Mouse (Mus musculus): ENCODE results near the gene Olfr372. TPM values are rescaled to one million over a fixed set of nuclear protein-coding genes. Genes with fewer than 3 reads are reported as not detected.
"Not testable (repeated sequence)": the region's sequence is repeated elsewhere in the genome, so short reads cannot be mapped to it uniquely, and the experiment has no call there.

Olfr372 gene
- polyA plus RNA-seq, 1 experiment = not detected

GRCm38 (mm10) chr8:72084744-72085143 is 43.7 kb downstream of the Olfr372 start:
- TF ChIP-seq CTCF (conservative IDR thresholded peaks at IDR 0.05; ENCODE audit: insufficient read depth, insufficient read length, low read depth, low read length) (no peak), POLR2A (IDR thresholded peaks at IDR 0.05; ENCODE audit: low read depth, low read length) (no peak)
- DNase-seq = no peak
- 59% methylated on average over 5 of the region's 5 CpGs for WGBS
- Histone ChIP-seq H3K27ac (ENCODE audit: insufficient read depth, low read depth, low read length) (no peak overlapping the region), H3K4me3 (ENCODE audit: insufficient read depth, low read depth, low read length) (no peak overlapping the region), H3K4me1 (ENCODE audit: control insufficient read depth, insufficient read depth, low read length) (no peaks in the 10 kb centered on the region), H3K27me3 (replicated peaks; ENCODE audit: control insufficient read depth, insufficient read depth, low read length) (no peaks in the 10 kb centered on the region), H3K36me3 (ENCODE audit: control insufficient read depth, insufficient read depth, low read length) (no peaks in the 10 kb centered on the region)

GRCm38 (mm10) chr8:72087611-72088010 is 46.6 kb downstream of the Olfr372 start:
- H3K4me3 ChIP-seq (ENCODE audit: insufficient read depth, low read depth, low read length); DNase-seq; H3K27ac ChIP-seq (ENCODE audit: insufficient read depth, low read depth, low read length); H3K36me3 ChIP-seq (ENCODE audit: control insufficient read depth, insufficient read depth, low read length); H3K27me3 ChIP-seq (replicated peaks; ENCODE audit: control insufficient read depth, insufficient read depth, low read length); H3K4me1 ChIP-seq (ENCODE audit: control insufficient read depth, insufficient read depth, low read length): not testable (repeated sequence)
- TF ChIP-seq CTCF (conservative IDR thresholded peaks at IDR 0.05; ENCODE audit: insufficient read depth, insufficient read length, low read depth, low read length) = 0 out of 2 replicates have a peak, but pooled peaks have one; percentile 19
- WGBS = 84% methylated on average over 3 of the region's 3 CpGs

- DNase-seq; H3K4me1 ChIP-seq (ENCODE audit: control insufficient read depth, insufficient read depth, low read length); H3K27me3 ChIP-seq (replicated peaks; ENCODE audit: control insufficient read depth, insufficient read depth, low read length); H3K27ac ChIP-seq (ENCODE audit: insufficient read depth, low read depth, low read length); H3K4me3 ChIP-seq (ENCODE audit: insufficient read depth, low read depth, low read length); H3K36me3 ChIP-seq (ENCODE audit: control insufficient read depth, insufficient read depth, low read length): not testable (repeated sequence)
Observed at GRCm38 (mm10) chr8:72096721-72097120, 55.7 kb downstream of the Olfr372 start.

DNA sequence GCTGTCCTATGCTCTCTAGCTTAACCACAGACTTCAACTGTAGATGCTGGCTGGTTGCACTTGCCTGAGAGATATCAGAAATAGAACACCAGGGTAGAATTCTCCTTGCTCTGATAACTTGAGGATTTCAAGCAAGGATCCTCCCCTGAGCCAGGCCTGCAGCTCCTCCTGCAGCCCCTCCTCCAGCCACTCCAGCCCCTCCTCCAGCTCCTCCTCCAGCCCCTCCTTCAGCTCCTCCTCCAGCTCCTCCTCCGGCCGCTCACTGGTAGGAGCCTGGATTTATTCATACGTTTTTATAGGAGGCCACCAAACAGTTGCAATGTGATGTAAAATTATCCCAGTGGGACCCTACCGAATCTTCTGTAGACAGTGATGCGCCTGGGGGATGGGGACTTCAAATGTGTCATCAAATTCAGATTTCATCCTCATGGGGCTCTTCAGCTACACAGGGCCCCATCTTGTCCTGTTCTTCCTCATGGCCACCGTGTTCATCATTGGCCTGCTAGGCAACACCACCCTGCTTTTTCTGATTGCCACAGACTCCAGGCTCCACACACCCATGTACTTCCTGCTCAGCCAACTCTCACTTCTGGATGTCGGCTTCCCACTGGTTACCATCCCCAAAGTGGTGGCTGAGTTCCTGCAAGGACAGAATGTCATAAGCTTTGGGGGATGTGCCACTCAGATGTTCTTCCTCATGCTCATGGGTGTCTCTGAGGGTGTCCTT is 58.5 kb downstream of the Olfr372 start:
- H3K27me3 ChIP-seq (replicated peaks; ENCODE audit: control insufficient read depth, insufficient read depth, low read length); H3K27ac ChIP-seq (ENCODE audit: insufficient read depth, low read depth, low read length); H3K4me3 ChIP-seq (ENCODE audit: insufficient read depth, low read depth, low read length); H3K4me1 ChIP-seq (ENCODE audit: control insufficient read depth, insufficient read depth, low read length); H3K36me3 ChIP-seq (ENCODE audit: control insufficient read depth, insufficient read depth, low read length): not testable (repeated sequence)
- 57% methylated on average over 6 of the region's 7 CpGs for WGBS
- peak; percentile 47 for DNase-seq

GRCm38 (mm10) chr8:72105165-72105564 is 64.1 kb downstream of the Olfr372 start:
- no peak for TF ChIP-seq POLR2A (IDR thresholded peaks at IDR 0.05; ENCODE audit: low read depth, low read length)
- TF ChIP-seq CTCF (conservative IDR thresholded peaks at IDR 0.05; ENCODE audit: insufficient read depth, insufficient read length, low read depth, low read length) = peak; percentile 66
- Histone ChIP-seq H3K27me3 (replicated peaks; ENCODE audit: control insufficient read depth, insufficient read depth, low read length) (no peaks in the 10 kb centered on the region), H3K27ac (ENCODE audit: insufficient read depth, low read depth, low read length) (no peak overlapping the region), H3K4me1 (ENCODE audit: control insufficient read depth, insufficient read depth, low read length) (no peaks in the 10 kb centered on the region), H3K4me3 (ENCODE audit: insufficient read depth, low read depth, low read length) (no peak overlapping the region), H3K36me3 (ENCODE audit: control insufficient read depth, insufficient read depth, low read length) (no peaks in the 10 kb centered on the region)
- DNase-seq = no peak
- 28% methylated on average over 4 of the region's 4 CpGs for WGBS

DNA sequence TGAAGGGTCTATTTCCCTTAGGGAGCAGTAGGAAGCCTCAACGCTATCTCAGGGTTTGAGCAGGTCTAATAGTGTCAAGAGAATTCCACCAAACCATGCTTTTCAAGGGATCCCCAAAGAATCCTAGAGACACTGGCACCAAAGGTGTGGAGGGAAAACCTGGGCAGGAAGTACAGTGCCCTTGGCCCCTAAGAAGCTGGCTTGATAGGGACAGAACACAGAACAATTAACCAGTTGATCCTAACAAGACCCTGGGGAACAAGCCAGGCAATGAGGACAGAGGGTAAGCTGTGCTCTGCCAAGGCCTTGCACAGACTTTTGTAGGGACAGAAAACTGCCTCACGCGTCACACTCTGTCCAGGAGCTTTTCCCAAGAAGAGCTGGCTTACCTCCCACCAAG is 65.7 kb downstream of the Olfr372 start, which contains the start of gene Olfr374:
TSS of gene Olfr374 (plus strand) at position 301 of the 400 bp plus-strand sequence.
- Histone ChIP-seq H3K4me1 (ENCODE audit: control insufficient read depth, insufficient read depth, low read length) (no peaks in the 10 kb centered on the region), H3K36me3 (ENCODE audit: control insufficient read depth, insufficient read depth, low read length) (no peaks in the 10 kb centered on the region), H3K4me3 (ENCODE audit: insufficient read depth, low read depth, low read length) (no peak within 1 kb of the TSS), H3K27ac (ENCODE audit: insufficient read depth, low read depth, low read length) (no peak within 1 kb of the TSS), H3K27me3 (replicated peaks; ENCODE audit: control insufficient read depth, insufficient read depth, low read length) (no peaks in the 10 kb centered on the region)
- WGBS = 91% methylated on average over 3 of the region's 3 CpGs
- DNase-seq = no peak
- no peak for TF ChIP-seq CTCF (conservative IDR thresholded peaks at IDR 0.05; ENCODE audit: insufficient read depth, insufficient read length, low read depth, low read length)
- TF ChIP-seq POLR2A (IDR thresholded peaks at IDR 0.05; ENCODE audit: low read depth, low read length) = no peak

Other genes starting within 250 kb of the Olfr372 start
- gene Zfp709, start 159.2 kb upstream of the Olfr372 start, polyA plus RNA-seq (2012; rRNA removed) = 0.29 and 0.52 TPM in 2 replicates
- gene Zfp882, start 132.6 kb upstream of the Olfr372 start, polyA plus RNA-seq (2012; rRNA removed) = 0.87 and 1.3 TPM in 2 replicates
- 2.8 and 3.8 TPM in 2 replicates for gene Zfp617, start 132.6 kb upstream of the Olfr372 start, polyA plus RNA-seq (2012; rRNA removed)
- gene Zfp961, start 90.2 kb upstream of the Olfr372 start, polyA plus RNA-seq (2012; rRNA removed) = 6.7 and 8.9 TPM in 2 replicates
- 1.7 and 3.3 TPM in 2 replicates for gene Cyp4f18, start 31.6 kb upstream of the Olfr372 start, polyA plus RNA-seq (2012; rRNA removed)
- not detected in 2 replicates for gene Olfr373, start 42.0 kb downstream of the Olfr372 start, polyA plus RNA-seq (2012; rRNA removed)
- gene Olfr374, start 65.8 kb downstream of the Olfr372 start, polyA plus RNA-seq (2012; rRNA removed) = not detected in 2 replicates
- gene Tpm4, start 93.8 kb downstream of the Olfr372 start, polyA plus RNA-seq (2012; rRNA removed) = 43.9 and 55.7 TPM in 2 replicates
- 112 and 148 TPM in 2 replicates for gene Rab8a, start 120.0 kb downstream of the Olfr372 start, polyA plus RNA-seq (2012; rRNA removed)
- gene Hsh2d, start 148.4 kb downstream of the Olfr372 start, polyA plus RNA-seq (2012; rRNA removed) = 0.14 and 1.9 TPM in 2 replicates
- gene Cib3, start 171.6 kb downstream of the Olfr372 start, polyA plus RNA-seq (2012; rRNA removed) = 0.04 TPM in 1 of 2 replicates, not detected in the other
- gene Gm11034, start 172.4 kb downstream of the Olfr372 start, polyA plus RNA-seq (2012; rRNA removed) = not detected in 2 replicates
- 54.7 and 59.6 TPM in 2 replicates for gene Fam32a, start 178.5 kb downstream of the Olfr372 start, polyA plus RNA-seq (2012; rRNA removed)
- 72.6 and 75.0 TPM in 2 replicates for gene Ap1m1, start 198.8 kb downstream of the Olfr372 start, polyA plus RNA-seq (2012; rRNA removed)

All from kidney, adult 2 months (tissue).